Mouse (Mus musculus) left cerebral cortex, postnatal 14 days (tissue): ENCODE data around the gene Vcp. TPM values are rescaled to one million over a fixed set of nuclear protein-coding genes. Genes with fewer than 3 reads are reported as not detected.

ENCODE experiments used
- DNase-seq, 2 experiments: peaks; one replicate each; pipeline ENCODE4 v3.0.0; 2021 to 2022; ENCODE audit warnings: low spot score in 2 of 2, mixed read lengths in 1 of 2
- intact Hi-C: fragments of 180-260 bp; cut with DNase I; formaldehyde crosslinking; loops from one replicate; pipeline ENCODE4 v1.15.1; 2025
- total RNA-seq, 2 experiments: library from RNA; stranded (reverse); gene quantifications; 2 replicates each; pipeline ENCODE4 v1.2.3; 2021

Gene Vcp
- total RNA-seq, 2 experiments from 2014 or later: 223 to 226 TPM

- intact Hi-C loops: no loop called here
- DNase-seq: no peak
These were observed 48.8 kb downstream of the Vcp start for GRCm38 (mm10) chr4:42951206-42952195.

GRCm38 (mm10) chr4:42950065-42950558, 50.2 kb downstream of the Vcp start:
- intact Hi-C loops: no loop called here
- DNase-seq: peak; percentile 88 to 92

- DNase-seq: peak; percentile 99
- intact Hi-C loops: loop anchor here (5.0 kb wide), 1 partner anchor 72 kb away; no protein-coding TSS in a partner anchor
These were observed 50.6 kb downstream of the Vcp start, which contains the start of gene Dnajb5 for GRCm38 (mm10) chr4:42949676-42950051. Dnajb5 (plus strand) TSS chr4:42949814.

GRCm38 (mm10) chr4:42949051-42949675, 51.1 kb downstream of the Vcp start:
- intact Hi-C loops: loop anchor here (5.0 kb wide), 1 partner anchor 72 kb away; no protein-coding TSS in a partner anchor
- DNase-seq: no peak

- DNase-seq: peak in 1 of 2 experiments; percentile 75
- intact Hi-C loops: loop anchor here (5.0 kb wide), 1 partner anchor 71 kb away; no protein-coding TSS in a partner anchor
These were observed 51.8 kb downstream of the Vcp start for GRCm38 (mm10) chr4:42948527-42948926.

GRCm38 (mm10) chr4:42946733-42947290, 53.5 kb downstream of the Vcp start:
- intact Hi-C loops: loop anchor here (2.0 to 5.0 kb wide), 2 partner anchors 30 to 70 kb away; partner anchors contain the start of gene Phf24
- DNase-seq: peak; percentile 92 to 98

- intact Hi-C loops: loop anchor here (2.0 to 5.0 kb wide), 2 partner anchors 29 to 69 kb away; partner anchors contain the start of gene Phf24
- DNase-seq: peak; percentile 85 to 91
These were observed 54.4 kb downstream of the Vcp start for GRCm38 (mm10) chr4:42945952-42946351.

GRCm38 (mm10) chr4:42945445-42945844, 54.9 kb downstream of the Vcp start:
- DNase-seq: no peak
- intact Hi-C loops: loop anchor here (5.0 kb wide), 1 partner anchor 68 kb away; no protein-coding TSS in a partner anchor

- no peak for DNase-seq
- intact Hi-C loops: loop anchor here (5.0 kb wide), 1 partner anchor 68 kb away; no protein-coding TSS in a partner anchor
These were observed 55.3 kb downstream of the Vcp start for GRCm38 (mm10) chr4:42945043-42945442.

DNA sequence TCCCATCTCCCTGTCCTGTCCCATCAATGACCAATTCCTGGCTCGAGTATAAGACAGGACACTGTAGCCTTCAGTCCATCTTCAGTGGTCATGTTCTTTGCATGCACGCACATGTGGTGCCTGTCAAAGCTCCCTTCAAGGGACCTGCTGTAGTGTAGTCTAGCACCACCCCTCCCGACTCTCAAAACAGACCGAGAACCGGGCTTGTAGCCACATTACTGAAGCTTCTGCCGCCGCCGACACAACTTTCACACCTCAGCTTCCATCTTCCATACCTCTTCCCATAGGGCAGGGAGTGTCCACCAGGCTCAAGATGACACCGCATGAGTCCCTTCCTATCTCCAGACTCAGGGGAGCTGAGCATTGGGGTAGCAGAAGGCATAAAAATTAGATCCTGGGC, 56.1 kb downstream of the Vcp start:
- no peak for DNase-seq
- intact Hi-C loops: no loop called here

DNA sequence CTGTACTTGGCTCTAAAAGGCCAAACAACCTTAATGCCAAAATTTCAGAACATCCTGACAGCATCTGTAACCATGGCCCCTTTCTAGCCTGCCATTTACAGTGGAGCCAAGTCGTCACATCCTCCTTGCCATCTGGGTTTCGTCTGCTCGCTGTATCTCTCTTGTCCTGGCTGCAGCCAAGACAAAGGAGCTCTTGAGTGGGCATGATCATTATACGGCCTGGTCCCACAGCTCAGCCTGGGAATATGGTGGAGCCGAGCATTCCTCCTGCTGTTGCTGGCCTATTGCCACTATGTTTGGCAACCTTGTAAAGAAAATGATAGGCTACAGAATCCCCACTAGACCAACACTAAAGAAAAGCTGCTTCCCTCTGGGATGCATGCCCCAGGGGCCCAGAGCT, 57.0 kb downstream of the Vcp start:
- no peak for DNase-seq
- intact Hi-C loops: no loop called here

GRCm38 (mm10) chr4:42941396-42941795, 58.9 kb downstream of the Vcp start:
- intact Hi-C loops: no loop called here
- DNase-seq: no peak

DNA sequence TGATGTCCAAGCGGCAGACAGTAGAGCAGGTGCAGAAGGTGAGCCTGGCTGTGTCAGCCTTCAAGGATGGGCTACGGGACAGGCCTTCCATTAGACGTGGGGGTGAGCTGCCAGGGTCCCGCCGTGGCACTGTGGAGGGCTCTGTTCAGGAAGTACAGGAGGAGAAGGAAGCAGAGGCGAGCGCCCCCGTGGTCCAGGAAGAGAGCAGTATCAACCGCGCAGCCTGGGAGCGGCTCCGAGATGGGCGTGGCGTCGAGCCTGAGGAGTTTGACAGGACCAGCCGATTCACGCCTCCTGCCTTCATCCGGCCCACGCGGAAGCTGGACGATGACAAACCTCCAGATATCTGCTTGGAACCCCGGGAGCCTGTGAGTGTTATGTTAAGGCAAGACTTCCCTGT, 66.7 kb downstream of the Vcp start:
- peak in 1 of 2 experiments; percentile 54 for DNase-seq
- intact Hi-C loops: no loop called here

- DNase-seq: no peak
- intact Hi-C loops: no loop called here
These were observed 67.9 kb downstream of the Vcp start for GRCm38 (mm10) chr4:42932229-42932969.

Other genes with a start within 250 kb of the Vcp start
- under 1 TPM in 1 of 2 experiments, not detected in 1; 0.94 TPM for gene Ccl19, start 243.9 kb downstream of the Vcp start, total RNA-seq
- gene Ccl21a, start 226.5 kb downstream of the Vcp start, total RNA-seq: not detected
- under 1 TPM; 0.18 to 0.27 TPM for gene Fam205a1, start 146.6 kb downstream of the Vcp start, total RNA-seq
- 1 to 10 TPM; 2.3 to 2.7 TPM for gene Gm12394, start 143.7 kb downstream of the Vcp start, total RNA-seq
- 1 to 10 TPM; 1.9 to 2.4 TPM for gene Fam205c, start 126.3 kb downstream of the Vcp start, total RNA-seq
- 100 to 1,000 TPM; 328 to 359 TPM for gene Phf24, start 83.8 kb downstream of the Vcp start, total RNA-seq
- gene Dnajb5, start 50.7 kb downstream of the Vcp start, total RNA-seq: 100 to 1,000 TPM; 225 to 284 TPM
- not detected for gene 1700022I11Rik, start 30.9 kb downstream of the Vcp start, total RNA-seq
- gene Fancg, start 10.0 kb upstream of the Vcp start, total RNA-seq: 10 to 100 TPM in 1 of 2 experiments, 1 to 10 TPM in 1; 10.0 to 11.3 TPM
- gene Pigo, start 25.3 kb upstream of the Vcp start, total RNA-seq: 10 to 100 TPM; 31.4 to 32.3 TPM
- 100 to 1,000 TPM; 107 to 108 TPM for gene Stoml2, start 31.2 kb upstream of the Vcp start, total RNA-seq
- 10 to 100 TPM; 29.2 to 37.3 TPM for gene Fam214b, start 45.7 kb upstream of the Vcp start, total RNA-seq
- gene Unc13b, start 58.4 kb upstream of the Vcp start, total RNA-seq: 10 to 100 TPM; 55.7 to 60.5 TPM